Mouse (Mus musculus): ENCODE results near the gene Sh3bp4. TPM values are rescaled to one million over a fixed set of nuclear protein-coding genes. Genes with fewer than 3 reads are reported as not detected.

The Sh3bp4 gene
- total and polyA plus RNA-seq, 3 experiments = not detected

- no peak overlapping the region for H3K27ac ChIP-seq (ENCODE audit: insufficient read depth, low read depth)
- H3K4me3 ChIP-seq (replicated peaks in 1 of 3; ENCODE audit: low read depth in 2 of 3, low read length in 2 of 3, poor library complexity in 1 of 3) = no peak overlapping the region
- dilution Hi-C loops (cut with MboI; ENCODE audit: extremely low pct_ligation_motif_present, extremely low pct_unique_long_range_greater_than_20kb, low sequenced_read_pairs) (no loop called here), in situ Hi-C loops (cut with MboI; ENCODE audit: low pct_ligation_motif_present, low pct_unique_long_range_greater_than_20kb, low sequenced_read_pairs) (no loop called here)
- no peak for DNase-seq (ENCODE audit: extremely low read depth)
- no peaks in the 10 kb centered on the region for H3K4me1 ChIP-seq (ENCODE audit: control insufficient read depth in 1 of 2, insufficient read depth in 2 of 2)
- H3K9ac ChIP-seq (ENCODE audit: insufficient read depth, low read depth) = no peak overlapping the region
- no peaks in the 10 kb centered on the region for H3K27me3 ChIP-seq (replicated peaks)
- H3K79me2 ChIP-seq (replicated peaks; ENCODE audit: control insufficient read depth, extremely low read depth, insufficient read depth, poor library complexity, severe bottlenecking) = no peaks in the 10 kb centered on the region
- TF ChIP-seq ELF1 (IDR thresholded peaks at IDR 0.05; ENCODE audit: low read depth, low read length) (no peak), CHD1 (IDR thresholded peaks at IDR 0.05; ENCODE audit: low read depth, low read length) (no peak), NELFE (IDR thresholded peaks at IDR 0.05; ENCODE audit: low read depth, low read length) (no peak), POLR2A (IDR thresholded peaks at IDR 0.05; ENCODE audit: low read depth, low read length) (no peak), MXI1 (IDR thresholded peaks at IDR 0.05; ENCODE audit: low read depth, low read length) (no peak), SMC3 (IDR thresholded peaks at IDR 0.05; ENCODE audit: low read depth, low read length) (no peak), ETS1 (conservative IDR thresholded peaks at IDR 0.05; ENCODE audit: low read depth, low read length) (no peak), EP300 (IDR thresholded peaks at IDR 0.05; ENCODE audit: low read length) (no peak), MEF2A (IDR thresholded peaks at IDR 0.05; ENCODE audit: borderline replicate concordance, low read depth, low read length) (no peak), ZMIZ1 (IDR thresholded peaks at IDR 0.05; ENCODE audit: low read depth, low read length) (no peak), USF1 (IDR thresholded peaks at IDR 0.05; ENCODE audit: low read depth, low read length) (no peak), BHLHE40 (IDR thresholded peaks at IDR 0.05; ENCODE audit: low read depth, low read length) (no peak), UBTF (IDR thresholded peaks at IDR 0.05; ENCODE audit: low read depth, low read length) (no peak), NRF1 (IDR thresholded peaks at IDR 0.05; ENCODE audit: low read depth, low read length) (no peak), MYC (IDR thresholded peaks at IDR 0.05; ENCODE audit: low read depth, low read length) (no peak), RCOR1 (conservative IDR thresholded peaks at IDR 0.05; ENCODE audit: low read depth, low read length) (no peak), TCF12 (IDR thresholded peaks at IDR 0.05; ENCODE audit: low read depth, low read length) (no peak), RAD21 (IDR thresholded peaks at IDR 0.05; ENCODE audit: low read depth, low read length) (no peak), ZC3H11A (IDR thresholded peaks at IDR 0.05; ENCODE audit: low read depth, low read length) (no peak), KAT2A (IDR thresholded peaks at IDR 0.05; ENCODE audit: insufficient replicate concordance, low read length) (no peak)
- H3K9me3 ChIP-seq (replicated peaks; ENCODE audit: low read length) = peaks cover 87% of the 10 kb centered on the region
- H3K36me3 ChIP-seq (replicated peaks in 1 of 2; ENCODE audit: control insufficient read depth in 1 of 2, insufficient read depth in 1 of 2, low read length in 1 of 2) = no peaks in the 10 kb centered on the region
- H3K4me2 ChIP-seq (ENCODE audit: insufficient read depth, low read depth, poor library complexity, severe bottlenecking) = no peak overlapping the region
Observed at GRCm38 (mm10) chr1:89127163-89127562, 56.9 kb downstream of the Sh3bp4 start.

GRCm38 (mm10) chr1:89130429-89130828 lies 60.2 kb downstream of the Sh3bp4 start:
- in situ Hi-C loops (cut with MboI; ENCODE audit: low pct_ligation_motif_present, low pct_unique_long_range_greater_than_20kb, low sequenced_read_pairs) = no loop called here
- Histone ChIP-seq H3K9ac (ENCODE audit: insufficient read depth, low read depth) (no peak overlapping the region), H3K4me1 (ENCODE audit: control insufficient read depth in 1 of 2, insufficient read depth in 2 of 2) (no peaks in the 10 kb centered on the region), H3K36me3 (replicated peaks in 1 of 2; ENCODE audit: control insufficient read depth in 1 of 2, insufficient read depth in 1 of 2, low read length in 1 of 2) (no peaks in the 10 kb centered on the region), H3K27me3 (replicated peaks) (no peaks in the 10 kb centered on the region), H3K4me3 (replicated peaks in 1 of 3; ENCODE audit: low read depth in 2 of 3, low read length in 2 of 3, poor library complexity in 1 of 3) (no peak overlapping the region), H3K27ac (ENCODE audit: insufficient read depth, low read depth) (no peak overlapping the region), H3K4me2 (ENCODE audit: insufficient read depth, low read depth, poor library complexity, severe bottlenecking) (no peak overlapping the region), H3K9me3 (replicated peaks; ENCODE audit: low read length) (peaks cover 88% of the 10 kb centered on the region), H3K79me2 (replicated peaks; ENCODE audit: control insufficient read depth, extremely low read depth, insufficient read depth, poor library complexity, severe bottlenecking) (no peaks in the 10 kb centered on the region)
- no peak for TF ChIP-seq EP300 (IDR thresholded peaks at IDR 0.05; ENCODE audit: low read length)
- TF ChIP-seq ELF1 (IDR thresholded peaks at IDR 0.05; ENCODE audit: low read depth, low read length) = no peak
- TF ChIP-seq UBTF (IDR thresholded peaks at IDR 0.05; ENCODE audit: low read depth, low read length) = no peak
- no peak for DNase-seq (ENCODE audit: extremely low read depth)
- dilution Hi-C loops (cut with MboI; ENCODE audit: extremely low pct_ligation_motif_present, extremely low pct_unique_long_range_greater_than_20kb, low sequenced_read_pairs) = no loop called here
